Mouse (Mus musculus): ENCODE measurements around the gene Cox16. TPM values are rescaled to one million over a fixed set of nuclear protein-coding genes. Genes with fewer than 3 reads are reported as not detected.

The Cox16 gene
- 10 to 100 TPM; 54.9 to 58.2 TPM for total RNA-seq (2023)

DNA sequence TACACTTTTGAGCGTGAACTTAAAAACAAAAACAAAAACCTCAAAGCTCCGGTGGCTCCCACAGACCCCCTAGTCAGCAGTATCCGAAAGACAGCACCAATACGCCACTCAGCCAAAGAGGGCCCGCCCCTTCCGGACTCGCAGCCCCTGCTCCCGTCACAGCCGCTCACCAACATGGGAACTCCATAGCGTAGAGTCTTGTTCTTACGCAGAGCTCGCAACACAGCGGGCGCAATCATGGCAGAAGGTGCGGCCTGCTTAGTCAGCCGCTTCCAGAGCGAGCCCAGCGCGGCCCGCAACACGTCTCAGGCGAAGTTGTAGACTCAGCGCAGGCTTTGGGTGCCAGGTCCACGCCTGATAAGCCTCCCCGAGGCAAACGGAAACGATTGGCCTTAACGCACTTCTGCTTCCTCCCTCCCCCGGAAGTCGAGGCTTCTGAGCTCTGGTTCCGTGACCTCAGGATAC is at the start of gene Cox16:
Gene Cox16, minus strand, starts transcription at position 401 of the 465 bp plus-strand sequence.

DNA sequence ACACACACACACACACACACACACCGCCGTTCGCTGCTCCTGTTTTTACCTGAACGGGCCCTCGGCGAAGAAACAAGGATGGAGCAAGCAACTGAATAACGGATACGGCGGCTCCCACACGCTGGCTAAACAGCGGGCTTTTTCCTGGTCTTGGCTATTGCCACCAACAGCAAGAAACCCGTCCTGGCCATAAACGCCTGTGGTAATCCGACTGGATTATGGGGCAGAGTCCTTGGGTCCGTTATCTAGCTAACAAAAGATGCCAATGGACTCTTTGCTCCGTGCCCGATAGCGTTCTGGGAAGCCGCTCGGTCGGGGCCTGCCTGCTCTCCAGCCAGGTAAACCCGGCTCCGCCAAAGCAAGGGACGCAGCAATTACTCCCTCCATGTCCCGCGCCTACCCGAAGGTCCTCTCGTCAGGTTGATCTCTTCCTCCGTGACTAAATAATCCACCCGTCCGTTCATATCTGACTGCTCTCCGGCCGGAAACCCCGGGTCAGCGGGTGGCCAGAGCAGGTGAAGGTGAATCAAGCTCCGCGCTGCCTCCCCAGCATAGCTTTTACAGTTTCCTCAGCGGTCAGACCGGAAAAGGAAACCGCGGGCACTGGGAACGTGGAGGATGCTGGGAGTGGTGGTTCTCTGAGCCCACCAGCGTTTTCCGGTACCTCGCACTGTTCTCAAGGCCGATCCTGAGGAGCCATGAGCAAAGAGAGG is 47.5 kb upstream of the Cox16 start, which contains the start of the genes Gm20498 and Synj2bp:
Gene Gm20498, minus strand, starts transcription at position 590 of the 713 bp plus-strand sequence.
Gene Synj2bp, minus strand, starts transcription at position 596 of the 713 bp plus-strand sequence.

DNA sequence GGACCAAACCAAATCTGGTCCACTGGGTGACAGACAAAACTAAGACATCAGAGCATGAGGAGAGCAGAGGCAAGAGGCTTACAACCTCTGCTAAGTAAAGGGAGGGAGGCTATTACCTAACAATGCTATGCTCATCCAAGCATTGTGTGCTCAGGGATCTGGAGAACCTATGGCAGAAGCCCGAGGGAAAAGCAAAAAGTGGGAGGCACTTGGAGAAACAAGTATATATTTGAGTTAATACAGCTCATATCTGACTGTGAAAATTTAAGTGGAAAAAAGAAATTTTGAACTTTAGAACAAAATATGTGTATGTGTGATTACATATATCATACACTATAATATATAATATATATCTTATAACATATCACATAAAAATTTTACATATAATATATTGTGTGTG is 63.1 kb downstream of the Cox16 start, which contains the start of gene Adam4:
Gene Adam4, minus strand, starts transcription at position 101 of the 400 bp plus-strand sequence.

DNA sequence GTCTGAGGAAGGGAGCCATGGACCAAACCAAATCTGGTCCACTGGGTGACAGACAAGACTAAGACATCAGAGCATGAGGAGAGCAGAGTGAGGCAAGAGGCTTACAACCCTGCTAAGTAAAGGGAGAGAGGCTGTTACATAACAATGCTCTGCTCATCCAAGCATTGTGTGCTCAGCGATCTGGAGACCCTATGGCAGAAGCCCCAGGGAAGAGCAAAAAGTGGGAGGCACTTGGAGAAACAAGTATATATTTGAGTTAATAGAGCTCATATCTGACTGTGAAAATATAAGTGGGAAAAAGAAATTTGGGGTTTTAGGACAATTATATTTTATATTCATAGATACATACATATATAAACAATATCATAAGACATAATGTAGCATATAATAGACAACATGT is 105.6 kb downstream of the Cox16 start, which contains the start of gene Gm4787:
Gene Gm4787, minus strand, starts transcription at position 101 of the 400 bp plus-strand sequence.

DNA sequence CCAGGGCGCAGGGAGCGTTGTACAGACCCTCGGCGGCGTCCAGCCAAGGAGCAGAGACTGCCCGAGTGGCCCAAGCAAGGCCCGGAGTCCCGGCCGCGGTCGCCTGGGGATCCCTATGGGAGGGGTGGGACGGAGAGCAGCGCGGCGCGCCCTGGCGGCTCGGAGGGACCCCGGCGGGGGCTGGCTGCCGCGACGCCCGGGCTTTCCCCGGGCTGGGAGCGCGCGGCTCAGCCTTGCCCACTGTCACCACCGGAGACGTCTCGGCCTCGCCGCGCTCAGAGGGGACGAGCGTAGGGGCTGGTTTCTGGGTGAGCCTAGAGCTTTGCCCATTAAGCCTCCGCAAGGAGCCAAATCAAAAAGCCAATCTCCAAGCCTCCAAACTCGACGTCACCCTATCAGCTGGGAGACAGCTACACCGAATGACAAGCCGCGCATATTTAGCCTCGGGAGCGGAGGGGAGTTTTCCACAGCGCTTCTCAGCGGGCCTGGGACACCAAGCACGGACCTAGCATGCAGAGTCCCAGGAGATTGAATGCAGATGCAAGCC is 152.0 kb downstream of the Cox16 start, which contains the start of gene Slc8a3:
Gene Slc8a3, minus strand, starts transcription at position 306 of the 547 bp plus-strand sequence.

Other genes with a start within 250 kb of the Cox16 start
- not detected for gene Slc8a3, start 151.9 kb downstream of the Cox16 start, total RNA-seq (2023)
- gene Gm4787, start 105.7 kb downstream of the Cox16 start, total RNA-seq (2023): under 1 TPM; 0.36 to 0.75 TPM
- 1 to 10 TPM; 1.7 to 2.4 TPM for gene Adam4, start 63.2 kb downstream of the Cox16 start, total RNA-seq (2023)
- 10 to 100 TPM; 10.8 to 12.5 TPM for gene Gm20498, start 47.8 kb upstream of the Cox16 start, total RNA-seq (2023)
- gene Synj2bp, start 47.8 kb upstream of the Cox16 start, total RNA-seq (2023): 10 to 100 TPM; 25.6 to 29.6 TPM
- gene Adam21, start 83.3 kb upstream of the Cox16 start, total RNA-seq (2023): under 1 TPM; 0.17 to 0.24 TPM
- 10 to 100 TPM; 51.4 to 53.2 TPM for gene Med6, start 109.9 kb upstream of the Cox16 start, total RNA-seq (2023)
- gene Ttc9, start 146.1 kb upstream of the Cox16 start, total RNA-seq (2023): not detected